Mouse (Mus musculus) hindbrain, embryonic 13.5 days (tissue): ENCODE data around the gene Smok3a. TPM values are rescaled to one million over a fixed set of nuclear protein-coding genes. Genes with fewer than 3 reads are reported as not detected.
"Not testable (repeated sequence)": the region's sequence is repeated elsewhere in the genome, so short reads cannot be mapped to it uniquely, and the experiment has no call there.

Experiments used
- ATAC-seq: fragments of 200-750 bp; cut with Nextera tagmentation; 2 replicates; pipeline ENCODE4 v1.8.0; 2017; ENCODE audit warnings: moderate TSS enrichment; ENCODE audit not compliant: low FRiP score
- H3K27ac ChIP-seq: fragments of 300-500 bp; sonication (generic); 2 replicates; pipeline ENCODE4 v1.5.1; 2015; ENCODE audit warnings: inconsistent platforms, mild to moderate bottlenecking, moderate library complexity
- H3K27me3 ChIP-seq: fragments of 300-500 bp; sonication (generic); 2 replicates; pipeline ENCODE4 v1.6.1; 2015; ENCODE audit warnings: mild to moderate bottlenecking, inconsistent platforms
- H3K36me3 ChIP-seq: fragments of 300-500 bp; sonication (generic); 2 replicates; pipeline ENCODE4 v1.6.1; 2015; ENCODE audit warnings: mild to moderate bottlenecking, inconsistent platforms
- H3K4me1 ChIP-seq: fragments of 300-500 bp; sonication (generic); replicated peaks from 2 replicates; pipeline ENCODE4 v1.6.1; 2015; ENCODE audit warnings: inconsistent platforms
- H3K4me2 ChIP-seq: fragments of 300-500 bp; sonication (generic); 2 replicates; pipeline ENCODE4 v1.6.1; 2015; ENCODE audit warnings: inconsistent platforms, mild to moderate bottlenecking, moderate library complexity
- H3K4me3 ChIP-seq: fragments of 300-500 bp; sonication (generic); 2 replicates; pipeline ENCODE4 v1.5.1; 2015; ENCODE audit warnings: mild to moderate bottlenecking, inconsistent platforms
- H3K9ac ChIP-seq: fragments of 300-500 bp; sonication (generic); 2 replicates; pipeline ENCODE4 v1.6.1; 2015; ENCODE audit warnings: mild to moderate bottlenecking, inconsistent platforms
- H3K9me3 ChIP-seq: fragments of 300-500 bp; sonication (generic); 2 replicates; pipeline ENCODE4 v1.6.1; 2016; ENCODE audit warnings: inconsistent platforms
- WGBS: fragments of 180-500 bp; shearing (Covaris S2); methylation state at CpG from one replicate; pipeline ENCODE4 v1.1.7; 2015; 5-methylcytosine and 5-hydroxymethylcytosine counted together
- polyA plus RNA-seq: library from polyadenylated mRNA; unstranded; fragments of >200 nt; fragmentation: Nextera tagmentation; extraction: Ambion mirVana; gene quantifications from 2 replicates; pipeline ENCODE4 v1.2.1, GENCODE M21; 2015

Gene Smok3a
- polyA plus RNA-seq, 1 experiment from 2014 or later, result not detected

DNA sequence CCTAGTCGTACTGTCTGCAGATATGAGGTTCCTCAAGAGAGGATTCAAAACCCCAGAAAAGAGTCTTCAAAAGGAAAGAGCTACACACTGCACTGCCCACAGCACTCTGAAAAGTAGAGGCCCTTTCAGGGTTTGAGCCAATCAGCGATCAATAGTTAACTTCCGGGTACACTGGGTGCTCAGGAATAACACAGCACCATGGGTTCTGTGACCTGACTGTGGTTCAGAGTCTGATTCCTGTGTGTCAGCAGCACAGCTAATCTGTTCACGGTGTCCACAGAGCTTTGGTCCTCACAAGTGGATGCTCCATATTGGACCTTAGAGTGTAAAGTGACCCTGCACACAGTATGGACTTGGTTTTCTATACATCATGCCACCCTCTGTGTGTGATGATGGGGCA lies 1.5 kb upstream of the Smok3a start:
- not testable (repeated sequence) for H3K9me3 ChIP-seq, H3K9ac ChIP-seq, H3K4me3 ChIP-seq, ATAC-seq, H3K4me1 ChIP-seq, H3K27me3 ChIP-seq, H3K27ac ChIP-seq, H3K36me3 ChIP-seq, H3K4me2 ChIP-seq
- WGBS, result 93% methylated on average over 4 of the region's 4 CpGs

DNA sequence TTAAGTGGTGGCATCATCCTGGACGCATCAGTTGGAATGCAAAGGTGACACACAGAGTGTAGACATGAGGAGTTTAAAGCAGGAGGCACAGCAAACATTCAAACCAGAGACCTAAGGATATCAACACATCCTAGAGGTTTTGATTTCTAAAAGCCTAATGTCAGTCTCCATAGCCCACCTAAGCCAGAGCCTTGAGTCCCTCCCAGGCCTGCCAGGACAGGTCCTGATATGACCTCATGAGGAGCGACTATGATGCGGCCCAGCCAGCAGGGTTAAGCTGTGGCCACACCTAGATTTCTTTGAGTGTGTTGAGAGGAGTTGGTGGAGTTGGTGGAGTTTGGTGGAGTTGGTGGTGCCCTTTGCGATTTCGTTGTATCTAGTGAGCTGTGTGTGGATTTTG lies 31.8 kb downstream of the Smok3a start, which contains the start of gene Smok3c:
Gene Smok3c, plus strand, starts transcription at position 301 of the 400 bp plus-strand sequence.
- WGBS, result no CpG with 5 or more reads among the region's 5 CpGs
- H3K9ac ChIP-seq, ATAC-seq, H3K36me3 ChIP-seq, H3K9me3 ChIP-seq, H3K4me1 ChIP-seq, H3K27me3 ChIP-seq, H3K27ac ChIP-seq, H3K4me2 ChIP-seq, H3K4me3 ChIP-seq: not testable (repeated sequence)

GRCm38 (mm10) chr5:138073803-138074202 lies 52.7 kb downstream of the Smok3a start:
- no peak overlapping the region for H3K4me2 ChIP-seq
- H3K4me3 ChIP-seq, result no peak overlapping the region
- no peak for ATAC-seq
- no peak overlapping the region for H3K9ac ChIP-seq
- no peaks in the 10 kb centered on the region; the same call in 1 of the 2 replicates for H3K27me3 ChIP-seq
- no peaks in the 10 kb centered on the region for H3K36me3 ChIP-seq
- 93% methylated on average over 4 of the region's 4 CpGs for WGBS
- H3K4me1 ChIP-seq, result no peaks in the 10 kb centered on the region
- H3K27ac ChIP-seq, result no peak overlapping the region
- H3K9me3 ChIP-seq, result no peaks in the 10 kb centered on the region

- ATAC-seq, result no peak
- no peaks in the 10 kb centered on the region for H3K36me3 ChIP-seq
- no peaks in the 10 kb centered on the region for H3K9me3 ChIP-seq
- no peak overlapping the region for H3K9ac ChIP-seq
- H3K4me3 ChIP-seq, result no peak overlapping the region
- no peaks in the 10 kb centered on the region for H3K4me1 ChIP-seq
- 78% methylated on average over 3 of the region's 3 CpGs for WGBS
- no peak overlapping the region for H3K4me2 ChIP-seq
- H3K27ac ChIP-seq, result no peak overlapping the region
- H3K27me3 ChIP-seq, result no peaks in the 10 kb centered on the region; the same call in 1 of the 2 replicates
Observed at GRCm38 (mm10) chr5:138075684-138076083, 54.6 kb downstream of the Smok3a start.

DNA sequence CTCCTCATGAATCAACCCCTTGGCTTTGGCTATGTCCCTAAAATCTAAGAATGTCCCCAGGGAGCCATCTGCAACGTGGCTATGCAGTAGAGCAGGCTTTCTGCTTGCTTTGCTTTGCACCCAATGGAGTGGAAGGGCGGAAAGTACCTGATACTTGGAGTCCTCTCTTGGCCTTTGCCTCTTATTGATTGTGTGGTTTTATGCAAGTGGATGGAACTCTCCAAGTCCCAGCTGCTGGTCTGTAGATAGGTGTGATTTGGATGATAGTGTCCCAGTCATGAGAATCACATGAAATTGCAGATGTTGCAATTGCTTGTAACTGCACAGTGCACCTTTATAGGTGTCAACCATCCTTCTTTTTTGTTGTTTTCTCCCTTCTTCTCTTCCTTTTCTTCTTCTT lies 55.1 kb downstream of the Smok3a start:
- Histone ChIP-seq H3K9ac (no peak overlapping the region), H3K4me2 (no peak overlapping the region), H3K9me3 (no peaks in the 10 kb centered on the region), H3K27ac (no peak overlapping the region), H3K27me3 (no peaks in the 10 kb centered on the region; the same call in 1 of the 2 replicates), H3K4me3 (no peak overlapping the region), H3K36me3 (no peaks in the 10 kb centered on the region), H3K4me1 (no peaks in the 10 kb centered on the region)
- ATAC-seq, result no peak
- 56% methylated on average over 2 of the region's 2 CpGs for WGBS

DNA sequence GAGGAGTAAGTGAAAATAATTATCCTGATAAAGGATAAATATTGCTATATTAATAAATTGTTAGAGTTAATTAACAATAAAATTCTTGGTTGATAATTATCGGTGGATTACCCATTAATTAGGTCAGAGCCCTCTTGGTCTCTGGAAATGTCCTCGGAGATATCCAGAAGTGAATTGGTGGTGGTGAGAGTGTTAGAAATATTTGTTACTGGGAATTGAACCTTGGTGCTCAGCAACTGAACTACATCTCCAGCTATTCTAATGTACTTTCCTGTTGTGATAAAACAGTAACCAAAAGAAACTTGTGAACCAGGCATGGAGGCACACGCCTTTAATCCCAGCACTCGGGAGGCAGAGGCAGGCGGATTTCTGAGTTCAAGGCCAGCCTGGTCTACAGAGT lies 59.4 kb downstream of the Smok3a start:
- 88% methylated on average over 5 of the region's 5 CpGs for WGBS
- no peak overlapping the region for H3K9ac ChIP-seq
- H3K36me3 ChIP-seq, result no peaks in the 10 kb centered on the region
- H3K4me3 ChIP-seq, result no peak overlapping the region
- H3K4me2 ChIP-seq, result no peak overlapping the region
- no peak for ATAC-seq
- no peaks in the 10 kb centered on the region for H3K4me1 ChIP-seq
- H3K9me3 ChIP-seq, result no peaks in the 10 kb centered on the region
- no peak overlapping the region for H3K27ac ChIP-seq
- no peaks in the 10 kb centered on the region; the same call in 1 of the 2 replicates for H3K27me3 ChIP-seq

DNA sequence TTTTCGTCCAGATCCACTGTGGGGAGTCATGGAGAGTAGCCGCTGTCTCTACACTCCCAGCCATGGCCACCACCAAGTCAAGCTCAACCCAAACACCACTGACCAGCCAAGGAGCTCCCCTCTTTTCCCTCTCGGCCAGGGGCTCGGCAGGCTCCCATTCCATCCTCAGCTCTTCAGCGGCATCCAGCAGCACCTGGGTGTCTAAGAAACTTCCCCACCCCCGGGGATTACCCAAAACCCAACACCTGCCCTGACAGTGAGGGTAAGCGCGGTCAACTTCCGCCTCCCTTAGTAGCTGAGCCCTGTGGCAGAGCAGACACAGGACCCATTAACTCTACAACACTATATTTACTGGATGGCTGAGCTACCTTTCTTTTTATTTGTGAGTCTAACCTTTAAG lies 60.4 kb downstream of the Smok3a start:
- Histone ChIP-seq H3K4me3 (no peak overlapping the region), H3K27me3 (no peaks in the 10 kb centered on the region; the same call in 1 of the 2 replicates), H3K4me2 (no peak overlapping the region), H3K4me1 (peaks cover 5% of the 10 kb centered on the region), H3K27ac (no peak overlapping the region), H3K36me3 (no peaks in the 10 kb centered on the region), H3K9ac (no peak overlapping the region), H3K9me3 (no peaks in the 10 kb centered on the region)
- no peak for ATAC-seq
- WGBS, result 83% methylated on average over 9 of the region's 9 CpGs

- ATAC-seq, result no peak
- Histone ChIP-seq H3K4me3 (no peak overlapping the region), H3K4me1 (peaks cover 24% of the 10 kb centered on the region), H3K4me2 (no peak overlapping the region), H3K36me3 (peaks cover 7% of the 10 kb centered on the region; the same call in 1 of the 2 replicates), H3K27ac (no peak overlapping the region), H3K27me3 (no peaks in the 10 kb centered on the region; the same call in 1 of the 2 replicates), H3K9me3 (no peaks in the 10 kb centered on the region), H3K9ac (no peak overlapping the region)
- WGBS, result 74% methylated on average over 2 of the region's 2 CpGs
Observed at GRCm38 (mm10) chr5:138083318-138083900, 62.3 kb downstream of the Smok3a start.

GRCm38 (mm10) chr5:138083936-138084335 lies 62.9 kb downstream of the Smok3a start:
- peaks cover 30% of the 10 kb centered on the region for H3K4me1 ChIP-seq
- H3K9me3 ChIP-seq, result no peaks in the 10 kb centered on the region
- H3K27me3 ChIP-seq, result no peaks in the 10 kb centered on the region
- H3K4me3 ChIP-seq, result no peak overlapping the region
- H3K4me2 ChIP-seq, result no peak overlapping the region
- H3K36me3 ChIP-seq, result peaks cover 8% of the 10 kb centered on the region; the same call in 1 of the 2 replicates
- WGBS, result 97% methylated on average over 2 of the region's 2 CpGs
- no peak for ATAC-seq
- no peak overlapping the region for H3K9ac ChIP-seq
- H3K27ac ChIP-seq, result no peak overlapping the region

Other genes with a start within 250 kb of the Smok3a start
- gene Ppp1r35, start 242.4 kb upstream of the Smok3a start, polyA plus RNA-seq, result 40.6 and 44.1 TPM in 2 replicates
- 10.7 and 11.1 TPM in 2 replicates for gene Mepce, start 233.6 kb upstream of the Smok3a start, polyA plus RNA-seq
- 10.6 and 12.3 TPM in 2 replicates for gene Zcwpw1, start 233.5 kb upstream of the Smok3a start, polyA plus RNA-seq
- gene Pilra, start 185.0 kb upstream of the Smok3a start, polyA plus RNA-seq, result 0.25 and 0.44 TPM in 2 replicates
- not detected in 2 replicates for gene Pilrb1, start 163.2 kb upstream of the Smok3a start, polyA plus RNA-seq
- not detected in 2 replicates for gene Pilrb2, start 149.4 kb upstream of the Smok3a start, polyA plus RNA-seq
- gene Cyp3a13, start 99.6 kb upstream of the Smok3a start, polyA plus RNA-seq, result not detected in 2 replicates
- 0.77 and 0.83 TPM in 2 replicates for gene Gjc3, start 58.2 kb upstream of the Smok3a start, polyA plus RNA-seq
- gene Azgp1, start 39.7 kb upstream of the Smok3a start, polyA plus RNA-seq, result not detected in 2 replicates
- gene Smok3b, start 168 bp downstream of the Smok3a start, polyA plus RNA-seq, result not detected in 2 replicates
- not detected in 2 replicates for gene Smok3c, start 31.9 kb downstream of the Smok3a start, polyA plus RNA-seq
- gene Zkscan1, start 63.8 kb downstream of the Smok3a start, polyA plus RNA-seq, result 27.1 and 27.2 TPM in 2 replicates
- 102 and 113 TPM in 2 replicates for gene Zscan21, start 95.6 kb downstream of the Smok3a start, polyA plus RNA-seq
- gene Zfp113, start 134.5 kb downstream of the Smok3a start, polyA plus RNA-seq, result 38.9 and 40.5 TPM in 2 replicates
- gene Cops6, start 139.8 kb downstream of the Smok3a start, polyA plus RNA-seq, result 308 and 322 TPM in 2 replicates
- gene Ap4m1, start 150.7 kb downstream of the Smok3a start, polyA plus RNA-seq, result 24.3 and 26.5 TPM in 2 replicates
- 109 and 111 TPM in 2 replicates for gene Mcm7, start 151.2 kb downstream of the Smok3a start, polyA plus RNA-seq
- 85.4 and 90.9 TPM in 2 replicates for gene Taf6, start 166.2 kb downstream of the Smok3a start, polyA plus RNA-seq
- 33.0 and 37.4 TPM in 2 replicates for gene Cnpy4, start 166.2 kb downstream of the Smok3a start, polyA plus RNA-seq
- gene Mblac1, start 173.1 kb downstream of the Smok3a start, polyA plus RNA-seq, result 13.5 and 14.6 TPM in 2 replicates
- not detected in 2 replicates for gene Nxpe5, start 204.6 kb downstream of the Smok3a start, polyA plus RNA-seq
- 91.7 and 95.8 TPM in 2 replicates for gene Lamtor4, start 234.2 kb downstream of the Smok3a start, polyA plus RNA-seq
- gene BC037034, start 242.8 kb downstream of the Smok3a start, polyA plus RNA-seq, result 14.2 and 15.5 TPM in 2 replicates